Mouse (Mus musculus) ES-E14 (cell line): Measurements from ENCODE around the gene Gpr152.

ENCODE experiments used
- HCFC1 ChIP-seq: IDR thresholded peaks from 2 replicates; pipeline ENCODE4 v1.6.1; 2012; ENCODE audit warnings: low read length, inconsistent platforms, borderline replicate concordance; ENCODE audit not compliant: insufficient read depth
- MAFK ChIP-seq: IDR thresholded peaks from 2 replicates; pipeline ENCODE4 v1.6.1; 2014; ENCODE audit warnings: mild to moderate bottlenecking, low read depth, low read length, inconsistent platforms; ENCODE audit not compliant: insufficient read depth
- ZC3H11A ChIP-seq: IDR thresholded peaks from 2 replicates; pipeline ENCODE4 v1.6.1; 2012; ENCODE audit warnings: low read depth, mild to moderate bottlenecking, inconsistent platforms, low read length, borderline replicate concordance
- ZNF384 ChIP-seq: IDR thresholded peaks from 2 replicates; pipeline ENCODE4 v1.6.1; 2012; ENCODE audit warnings: low read depth, low read length, inconsistent platforms

GRCm38 (mm10) chr19:4097441-4097825, 42.2 kb upstream of the Gpr152 start:
- no peak; the same call in 1 of the 2 replicates for TF ChIP-seq HCFC1
- TF ChIP-seq MAFK, result no peak
- no peak for TF ChIP-seq ZNF384
- TF ChIP-seq ZC3H11A, result no peak
